Mouse (Mus musculus): Measurements from ENCODE around the gene Odf3. TPM values are rescaled to one million over a fixed set of nuclear protein-coding genes. Genes with fewer than 3 reads are reported as not detected.
A peak's percentile ranks its signal among the peaks of the same experiment; 100 is the strongest.

Odf3 gene
- not detected in 2 replicates for polyA plus RNA-seq (2014; fragmentation: Nextera tagmentation; extraction: Ambion mirVana)

GRCm38 (mm10) chr7:140847755-140848580 is at the start of gene Odf3:
Odf3 (plus strand) TSS chr7:140847805.
- H3K9me3 ChIP-seq (replicated peaks; ENCODE audit: control insufficient read depth, low read length) = no peaks in the 10 kb centered on the region
- no peak within 1 kb of the TSS for H3K4me2 ChIP-seq (ENCODE audit: low read depth, low read length)
- H3K36me3 ChIP-seq (replicated peaks; ENCODE audit: control insufficient read depth, insufficient read depth, low read depth, low read length) = peaks cover 3% of the 10 kb centered on the region
- no peak within 1 kb of the TSS for H3K27ac ChIP-seq (replicated peaks; ENCODE audit: low read depth, low read length)
- H3K9ac ChIP-seq (replicated peaks; ENCODE audit: low read length) = no peak within 1 kb of the TSS
- H3K4me1 ChIP-seq (ENCODE audit: control insufficient read depth, insufficient read depth, low read length) = no peaks in the 10 kb centered on the region
- H3K4me3 ChIP-seq (ENCODE audit: low read depth, low read length) = no peak within 1 kb of the TSS
- ATAC-seq (replicated peaks; ENCODE audit: insufficient number of reproducible peaks, low FRiP score, low TSS enrichment, low read depth) (no peak), DNase-seq (ENCODE audit: low spot score) (no peak)
- 70% methylated on average over 11 of the region's 11 CpGs for WGBS
- no peaks in the 10 kb centered on the region for H3K27me3 ChIP-seq (ENCODE audit: control insufficient read depth, insufficient read depth, low read length)

GRCm38 (mm10) chr7:140798212-140798611 is 49.4 kb upstream of the Odf3 start:
- Histone ChIP-seq H3K4me1 (ENCODE audit: control insufficient read depth, insufficient read depth, low read length) (no peaks in the 10 kb centered on the region), H3K4me2 (ENCODE audit: low read depth, low read length) (no peak overlapping the region), H3K27ac (replicated peaks; ENCODE audit: low read depth, low read length) (no peak overlapping the region), H3K4me3 (ENCODE audit: low read depth, low read length) (no peak overlapping the region), H3K27me3 (ENCODE audit: control insufficient read depth, insufficient read depth, low read length) (no peaks in the 10 kb centered on the region), H3K36me3 (replicated peaks; ENCODE audit: control insufficient read depth, insufficient read depth, low read depth, low read length) (no peaks in the 10 kb centered on the region), H3K9ac (replicated peaks; ENCODE audit: low read length) (no peak overlapping the region), H3K9me3 (replicated peaks; ENCODE audit: control insufficient read depth, low read length) (no peaks in the 10 kb centered on the region)
- DNase-seq (ENCODE audit: low spot score) (no peak), ATAC-seq (replicated peaks; ENCODE audit: insufficient number of reproducible peaks, low FRiP score, low TSS enrichment, low read depth) (no peak)
- WGBS = 66% methylated on average over 2 of the region's 2 CpGs

- H3K36me3 ChIP-seq (replicated peaks; ENCODE audit: control insufficient read depth, insufficient read depth, low read depth, low read length) = no peaks in the 10 kb centered on the region
- H3K9ac ChIP-seq (replicated peaks; ENCODE audit: low read length) = no peak overlapping the region
- no peak overlapping the region for H3K4me2 ChIP-seq (ENCODE audit: low read depth, low read length)
- no peaks in the 10 kb centered on the region for H3K27me3 ChIP-seq (ENCODE audit: control insufficient read depth, insufficient read depth, low read length)
- WGBS = 75% methylated on average over 6 of the region's 6 CpGs
- DNase-seq (ENCODE audit: low spot score) = no peak
- no peaks in the 10 kb centered on the region for H3K9me3 ChIP-seq (replicated peaks; ENCODE audit: control insufficient read depth, low read length)
- no peak overlapping the region for H3K4me3 ChIP-seq (ENCODE audit: low read depth, low read length)
- H3K27ac ChIP-seq (replicated peaks; ENCODE audit: low read depth, low read length) = no peak overlapping the region
- ATAC-seq (replicated peaks; ENCODE audit: insufficient number of reproducible peaks, low FRiP score, low TSS enrichment, low read depth) = no peak
- H3K4me1 ChIP-seq (ENCODE audit: control insufficient read depth, insufficient read depth, low read length) = no peaks in the 10 kb centered on the region
These were observed 45.0 kb upstream of the Odf3 start for GRCm38 (mm10) chr7:140802629-140803028.

- WGBS = 8% methylated on average over 1 of the region's 1 CpGs
- H3K9ac ChIP-seq (replicated peaks; ENCODE audit: low read length) = no peak overlapping the region
- no peak overlapping the region for H3K4me3 ChIP-seq (ENCODE audit: low read depth, low read length)
- no peaks in the 10 kb centered on the region for H3K27me3 ChIP-seq (ENCODE audit: control insufficient read depth, insufficient read depth, low read length)
- DNase-seq (ENCODE audit: low spot score) (peak; percentile 47), ATAC-seq (replicated peaks; ENCODE audit: insufficient number of reproducible peaks, low FRiP score, low TSS enrichment, low read depth) (0 out of 2 replicates have a peak, but pooled peaks have one; percentile 48)
- no peaks in the 10 kb centered on the region for H3K9me3 ChIP-seq (replicated peaks; ENCODE audit: control insufficient read depth, low read length)
- H3K36me3 ChIP-seq (replicated peaks; ENCODE audit: control insufficient read depth, insufficient read depth, low read depth, low read length) = no peaks in the 10 kb centered on the region
- H3K4me1 ChIP-seq (ENCODE audit: control insufficient read depth, insufficient read depth, low read length) = no peaks in the 10 kb centered on the region
- H3K4me2 ChIP-seq (ENCODE audit: low read depth, low read length) = no peak overlapping the region
- no peak overlapping the region for H3K27ac ChIP-seq (replicated peaks; ENCODE audit: low read depth, low read length)
These were observed 41.9 kb upstream of the Odf3 start for GRCm38 (mm10) chr7:140805704-140806103.

GRCm38 (mm10) chr7:140810496-140810895 is 37.1 kb upstream of the Odf3 start:
- no peak overlapping the region for H3K27ac ChIP-seq (replicated peaks; ENCODE audit: low read depth, low read length)
- H3K4me1 ChIP-seq (ENCODE audit: control insufficient read depth, insufficient read depth, low read length) = no peaks in the 10 kb centered on the region
- DNase-seq (ENCODE audit: low spot score) = no peak
- no peaks in the 10 kb centered on the region for H3K27me3 ChIP-seq (ENCODE audit: control insufficient read depth, insufficient read depth, low read length)
- no peak overlapping the region for H3K4me2 ChIP-seq (ENCODE audit: low read depth, low read length)
- no peak overlapping the region for H3K9ac ChIP-seq (replicated peaks; ENCODE audit: low read length)
- ATAC-seq (replicated peaks; ENCODE audit: insufficient number of reproducible peaks, low FRiP score, low TSS enrichment, low read depth) = no peak
- H3K4me3 ChIP-seq (ENCODE audit: low read depth, low read length) = no peak overlapping the region
- WGBS = 89% methylated on average over 6 of the region's 6 CpGs
- H3K36me3 ChIP-seq (replicated peaks; ENCODE audit: control insufficient read depth, insufficient read depth, low read depth, low read length) = no peaks in the 10 kb centered on the region
- H3K9me3 ChIP-seq (replicated peaks; ENCODE audit: control insufficient read depth, low read length) = no peaks in the 10 kb centered on the region

- ATAC-seq (replicated peaks; ENCODE audit: insufficient number of reproducible peaks, low FRiP score, low TSS enrichment, low read depth) = no peak
- 87% methylated on average over 13 of the region's 13 CpGs for WGBS
These were observed 35.9 kb upstream of the Odf3 start for GRCm38 (mm10) chr7:140811714-140812113.

GRCm38 (mm10) chr7:140812850-140813249 is 34.8 kb upstream of the Odf3 start:
- 92% methylated on average over 12 of the region's 12 CpGs for WGBS
- H3K36me3 ChIP-seq (replicated peaks; ENCODE audit: control insufficient read depth, insufficient read depth, low read depth, low read length) = no peaks in the 10 kb centered on the region
- H3K4me1 ChIP-seq (ENCODE audit: control insufficient read depth, insufficient read depth, low read length) = no peaks in the 10 kb centered on the region
- no peak overlapping the region for H3K4me3 ChIP-seq (ENCODE audit: low read depth, low read length)
- no peak overlapping the region for H3K9ac ChIP-seq (replicated peaks; ENCODE audit: low read length)
- ATAC-seq (replicated peaks; ENCODE audit: insufficient number of reproducible peaks, low FRiP score, low TSS enrichment, low read depth) (no peak), DNase-seq (ENCODE audit: low spot score) (no peak)
- no peaks in the 10 kb centered on the region for H3K9me3 ChIP-seq (replicated peaks; ENCODE audit: control insufficient read depth, low read length)
- H3K27ac ChIP-seq (replicated peaks; ENCODE audit: low read depth, low read length) = no peak overlapping the region
- H3K4me2 ChIP-seq (ENCODE audit: low read depth, low read length) = no peak overlapping the region
- H3K27me3 ChIP-seq (ENCODE audit: control insufficient read depth, insufficient read depth, low read length) = no peaks in the 10 kb centered on the region

More at GRCm38 (mm10) chr7:140811714-140812113, 35.9 kb upstream of the Odf3 start:
- Histone ChIP-seq H3K4me3 (ENCODE audit: low read depth, low read length) (no peak overlapping the region), H3K27ac (replicated peaks; ENCODE audit: low read depth, low read length) (no peak overlapping the region), H3K36me3 (replicated peaks; ENCODE audit: control insufficient read depth, insufficient read depth, low read depth, low read length) (no peaks in the 10 kb centered on the region), H3K4me2 (ENCODE audit: low read depth, low read length) (no peak overlapping the region), H3K9me3 (replicated peaks; ENCODE audit: control insufficient read depth, low read length) (no peaks in the 10 kb centered on the region), H3K27me3 (ENCODE audit: control insufficient read depth, insufficient read depth, low read length) (no peaks in the 10 kb centered on the region), H3K9ac (replicated peaks; ENCODE audit: low read length) (no peak overlapping the region), H3K4me1 (ENCODE audit: control insufficient read depth, insufficient read depth, low read length) (no peaks in the 10 kb centered on the region)
- DNase-seq (ENCODE audit: low spot score) = no peak

GRCm38 (mm10) chr7:140820173-140820572 is 27.4 kb upstream of the Odf3 start:
- Histone ChIP-seq H3K4me1 (ENCODE audit: control insufficient read depth, insufficient read depth, low read length) (no peaks in the 10 kb centered on the region), H3K27ac (replicated peaks; ENCODE audit: low read depth, low read length) (no peak overlapping the region), H3K9ac (replicated peaks; ENCODE audit: low read length) (no peak overlapping the region), H3K36me3 (replicated peaks; ENCODE audit: control insufficient read depth, insufficient read depth, low read depth, low read length) (no peaks in the 10 kb centered on the region), H3K4me2 (ENCODE audit: low read depth, low read length) (no peak overlapping the region), H3K27me3 (ENCODE audit: control insufficient read depth, insufficient read depth, low read length) (no peaks in the 10 kb centered on the region), H3K9me3 (replicated peaks; ENCODE audit: control insufficient read depth, low read length) (no peaks in the 10 kb centered on the region), H3K4me3 (ENCODE audit: low read depth, low read length) (no peak overlapping the region)
- WGBS = 80% methylated on average over 4 of the region's 4 CpGs
- DNase-seq (ENCODE audit: low spot score) (no peak), ATAC-seq (replicated peaks; ENCODE audit: insufficient number of reproducible peaks, low FRiP score, low TSS enrichment, low read depth) (no peak)
